Comparison of ENCODE assay signal across 14 mouse cellular contexts in the genomic region with DNA sequence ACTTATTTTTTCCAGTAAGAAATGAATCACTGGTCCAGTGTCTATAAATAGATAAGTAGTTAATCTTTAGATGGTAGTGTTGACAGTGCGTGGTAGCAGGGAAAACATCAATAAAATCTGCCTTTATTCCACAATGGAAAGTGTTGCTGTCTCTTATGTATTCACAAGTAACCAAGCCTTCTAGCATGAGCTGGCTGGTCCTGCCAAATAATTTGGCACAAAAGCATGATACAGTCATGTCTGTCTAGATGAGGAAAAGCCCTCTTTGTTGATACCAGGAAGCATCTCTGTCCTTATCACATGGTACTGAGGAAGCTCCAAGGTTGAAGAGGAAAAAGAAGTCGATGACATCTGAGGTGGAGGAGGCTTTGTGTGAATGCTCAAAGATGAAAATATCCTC.
"Had no signal": no experiment of that assay in that cellular context is flagged by ENCODE, and none has a peak within 500 bp of the region (broad histone marks: within the 10 kb centered on the region; RNA-seq: fewer than 3 reads in every experiment).

No protein-coding gene starts in this region.

- H3K9ac ChIP-seq: limb, embryonic 12.5 days; limb, embryonic 15.5 days; liver, embryonic 14.5 days; liver, postnatal 0 days; lung, embryonic 15.5 days had no signal

- DNase-seq: left cerebral cortex, postnatal 4 days; liver, postnatal 0 days; lung, postnatal 14 days; lung, postnatal 4 days; midbrain, embryonic 14.5 days; thymus, adult 18-20 months; thymus, postnatal 36 days had no signal

- H3K36me3 ChIP-seq: limb, embryonic 12.5 days; limb, embryonic 15.5 days; lung, embryonic 15.5 days had no signal

- H3K27me3 ChIP-seq: limb, embryonic 12.5 days; limb, embryonic 15.5 days; lung, embryonic 15.5 days had no signal

- H3K4me3 ChIP-seq: limb, embryonic 12.5 days; limb, embryonic 15.5 days; lung, embryonic 15.5 days had no signal

- ATAC-seq: intestine, postnatal 0 days; liver, postnatal 0 days had no signal

- H3K4me1 ChIP-seq: limb, embryonic 12.5 days; limb, embryonic 15.5 days; lung, embryonic 15.5 days had no signal

- H3K4me2 ChIP-seq: limb, embryonic 12.5 days; limb, embryonic 15.5 days; liver, embryonic 11.5 days; lung, embryonic 15.5 days; midbrain, embryonic 11.5 days had no signal

- H3K27ac ChIP-seq: limb, embryonic 12.5 days; limb, embryonic 15.5 days; liver, embryonic 14.5 days; lung, embryonic 15.5 days had no signal

- H3K9me3 ChIP-seq: limb, embryonic 12.5 days; limb, embryonic 15.5 days; lung, embryonic 15.5 days had no signal
